Mouse (Mus musculus): ENCODE results near the gene Hhipl1. TPM values are rescaled to one million over a fixed set of nuclear protein-coding genes. Genes with fewer than 3 reads are reported as not detected.
A peak's percentile ranks its signal among the peaks of the same experiment; 100 is the strongest.

Hhipl1 gene
- polyA plus RNA-seq, 1 experiment, result 0.76 TPM

GRCm38 (mm10) chr12:108363796-108364195 lies 57.7 kb downstream of the Hhipl1 start:
- Histone ChIP-seq H3K4me3 (ENCODE audit: low read depth, low read length) (no peak overlapping the region), H3K27me3 (ENCODE audit: control insufficient read depth, insufficient read depth, low read length) (no peaks in the 10 kb centered on the region), H3K4me1 (ENCODE audit: control insufficient read depth, insufficient read depth, insufficient read length, low read length) (peaks cover 14% of the 10 kb centered on the region), H3K27ac (ENCODE audit: insufficient read depth, low read depth, low read length) (no peak overlapping the region), H3K36me3 (ENCODE audit: control insufficient read depth, insufficient read depth, low read length) (no peaks in the 10 kb centered on the region)
- 5% methylated on average over 5 of the region's 5 CpGs for WGBS
- TF ChIP-seq POLR2A (IDR thresholded peaks at IDR 0.05; ENCODE audit: low read depth, low read length), result no peak
- TF ChIP-seq CTCF (IDR thresholded peaks at IDR 0.05; ENCODE audit: extremely low read depth, insufficient read length, insufficient replicate concordance, low read depth, low read length), result peak; percentile 76; the same call in 1 of the 2 replicates

- TF ChIP-seq CTCF (IDR thresholded peaks at IDR 0.05; ENCODE audit: extremely low read depth, insufficient read length, insufficient replicate concordance, low read depth, low read length) (no peak), POLR2A (IDR thresholded peaks at IDR 0.05; ENCODE audit: low read depth, low read length) (no peak)
- WGBS, result 8% methylated on average over 3 of the region's 3 CpGs
Measured at GRCm38 (mm10) chr12:108365340-108365739, 59.3 kb downstream of the Hhipl1 start.

GRCm38 (mm10) chr12:108365868-108366267 lies 59.8 kb downstream of the Hhipl1 start:
- WGBS, result 29% methylated on average over 7 of the region's 7 CpGs
- Histone ChIP-seq H3K4me1 (ENCODE audit: control insufficient read depth, insufficient read depth, insufficient read length, low read length) (peaks cover 17% of the 10 kb centered on the region), H3K27me3 (ENCODE audit: control insufficient read depth, insufficient read depth, low read length) (no peaks in the 10 kb centered on the region), H3K36me3 (ENCODE audit: control insufficient read depth, insufficient read depth, low read length) (no peaks in the 10 kb centered on the region), H3K27ac (ENCODE audit: insufficient read depth, low read depth, low read length) (no peak overlapping the region; the same call in 1 of the 2 replicates), H3K4me3 (ENCODE audit: low read depth, low read length) (no peak overlapping the region)
- TF ChIP-seq CTCF (IDR thresholded peaks at IDR 0.05; ENCODE audit: extremely low read depth, insufficient read length, insufficient replicate concordance, low read depth, low read length) (no peak), POLR2A (IDR thresholded peaks at IDR 0.05; ENCODE audit: low read depth, low read length) (no peak)

More at GRCm38 (mm10) chr12:108365340-108365739, 59.3 kb downstream of the Hhipl1 start:
- Histone ChIP-seq H3K27ac (ENCODE audit: insufficient read depth, low read depth, low read length) (no peak overlapping the region; the same call in 1 of the 2 replicates), H3K27me3 (ENCODE audit: control insufficient read depth, insufficient read depth, low read length) (no peaks in the 10 kb centered on the region), H3K36me3 (ENCODE audit: control insufficient read depth, insufficient read depth, low read length) (no peaks in the 10 kb centered on the region), H3K4me1 (ENCODE audit: control insufficient read depth, insufficient read depth, insufficient read length, low read length) (peaks cover 14% of the 10 kb centered on the region), H3K4me3 (ENCODE audit: low read depth, low read length) (no peak overlapping the region)

- H3K36me3 ChIP-seq (ENCODE audit: control insufficient read depth, insufficient read depth, low read length), result no peaks in the 10 kb centered on the region
- no peaks in the 10 kb centered on the region for H3K27me3 ChIP-seq (ENCODE audit: control insufficient read depth, insufficient read depth, low read length)
- H3K4me1 ChIP-seq (ENCODE audit: control insufficient read depth, insufficient read depth, insufficient read length, low read length), result peaks cover 22% of the 10 kb centered on the region
- TF ChIP-seq CTCF (IDR thresholded peaks at IDR 0.05; ENCODE audit: extremely low read depth, insufficient read length, insufficient replicate concordance, low read depth, low read length) (no peak), POLR2A (IDR thresholded peaks at IDR 0.05; ENCODE audit: low read depth, low read length) (no peak)
- WGBS, result 82% methylated on average over 2 of the region's 2 CpGs
- H3K27ac ChIP-seq (ENCODE audit: insufficient read depth, low read depth, low read length), result no peak overlapping the region
- H3K4me3 ChIP-seq (ENCODE audit: low read depth, low read length), result no peak overlapping the region
Measured at GRCm38 (mm10) chr12:108367909-108368308, 61.8 kb downstream of the Hhipl1 start.

DNA sequence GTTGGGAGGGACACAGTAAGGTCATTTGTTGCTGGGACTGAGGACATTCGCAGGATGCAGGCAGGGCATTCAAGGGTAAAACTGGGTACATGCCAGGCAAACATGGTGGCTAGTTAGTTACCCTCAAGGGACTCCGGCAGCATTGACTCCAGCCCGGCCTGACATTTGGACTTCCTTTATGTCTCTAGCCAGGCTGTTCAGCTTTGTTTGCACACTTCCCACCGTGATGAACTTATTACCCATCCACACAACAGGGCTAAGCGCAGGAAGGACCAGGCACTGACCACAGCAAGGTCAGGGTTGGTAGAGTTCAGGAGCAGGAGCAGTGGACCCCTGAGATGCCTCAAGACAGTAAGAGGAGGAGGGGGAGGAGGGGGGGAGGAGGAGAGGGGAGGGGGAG lies 62.9 kb downstream of the Hhipl1 start:
- WGBS, result 61% methylated on average over 5 of the region's 5 CpGs
- H3K27ac ChIP-seq (ENCODE audit: insufficient read depth, low read depth, low read length), result no peak overlapping the region
- H3K27me3 ChIP-seq (ENCODE audit: control insufficient read depth, insufficient read depth, low read length), result no peaks in the 10 kb centered on the region
- peaks cover 16% of the 10 kb centered on the region for H3K4me1 ChIP-seq (ENCODE audit: control insufficient read depth, insufficient read depth, insufficient read length, low read length)
- H3K36me3 ChIP-seq (ENCODE audit: control insufficient read depth, insufficient read depth, low read length), result no peaks in the 10 kb centered on the region
- no peak overlapping the region for H3K4me3 ChIP-seq (ENCODE audit: low read depth, low read length)
- TF ChIP-seq POLR2A (IDR thresholded peaks at IDR 0.05; ENCODE audit: low read depth, low read length), result no peak
- TF ChIP-seq CTCF (IDR thresholded peaks at IDR 0.05; ENCODE audit: extremely low read depth, insufficient read length, insufficient replicate concordance, low read depth, low read length), result no peak

- peak within 1 kb of the TSS; percentile 56 for H3K4me3 ChIP-seq (ENCODE audit: low read depth, low read length)
- 33% methylated on average over 19 of the region's 19 CpGs for WGBS
Measured at GRCm38 (mm10) chr12:108370596-108371428, 64.7 kb downstream of the Hhipl1 start, which contains the start of gene Eml1. Gene Eml1, plus strand, starts transcription at chr12:108370957.

DNA sequence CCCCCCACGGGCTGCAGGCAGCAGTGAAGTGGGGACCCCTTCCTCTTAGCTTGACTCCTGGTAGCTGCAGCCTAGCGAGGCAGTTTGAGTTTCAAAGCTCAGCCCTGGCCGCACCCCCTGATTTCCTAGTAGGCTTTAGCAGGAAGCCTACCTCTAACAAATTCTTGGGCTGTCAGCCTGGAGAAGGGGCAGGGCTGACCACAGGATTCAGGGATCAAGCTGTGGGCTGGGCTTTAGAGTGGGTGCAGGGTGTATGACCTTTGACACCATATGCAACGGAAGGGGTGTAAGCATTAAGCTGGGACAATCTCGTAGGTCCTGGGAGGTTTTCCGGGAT lies 65.3 kb downstream of the Hhipl1 start:
- H3K36me3 ChIP-seq (ENCODE audit: control insufficient read depth, insufficient read depth, low read length), result no peaks in the 10 kb centered on the region
- H3K4me3 ChIP-seq (ENCODE audit: low read depth, low read length), result peak overlapping the region; percentile 56
- WGBS, result 43% methylated on average over 6 of the region's 6 CpGs
- no peaks in the 10 kb centered on the region for H3K27me3 ChIP-seq (ENCODE audit: control insufficient read depth, insufficient read depth, low read length)
- H3K27ac ChIP-seq (ENCODE audit: insufficient read depth, low read depth, low read length), result peak overlapping the region; percentile 85
- H3K4me1 ChIP-seq (ENCODE audit: control insufficient read depth, insufficient read depth, insufficient read length, low read length), result peaks cover 10% of the 10 kb centered on the region
- TF ChIP-seq POLR2A (IDR thresholded peaks at IDR 0.05; ENCODE audit: low read depth, low read length), result no peak
- no peak for TF ChIP-seq CTCF (IDR thresholded peaks at IDR 0.05; ENCODE audit: extremely low read depth, insufficient read length, insufficient replicate concordance, low read depth, low read length)

More at GRCm38 (mm10) chr12:108370596-108371428, 64.7 kb downstream of the Hhipl1 start, which contains the start of gene Eml1:
- Histone ChIP-seq H3K27me3 (ENCODE audit: control insufficient read depth, insufficient read depth, low read length) (no peaks in the 10 kb centered on the region), H3K27ac (ENCODE audit: insufficient read depth, low read depth, low read length) (peak within 1 kb of the TSS; percentile 85), H3K4me1 (ENCODE audit: control insufficient read depth, insufficient read depth, insufficient read length, low read length) (peaks cover 13% of the 10 kb centered on the region), H3K36me3 (ENCODE audit: control insufficient read depth, insufficient read depth, low read length) (no peaks in the 10 kb centered on the region)
- 0 out of 2 replicates have a peak, but pooled peaks have one; percentile 8 for TF ChIP-seq POLR2A (IDR thresholded peaks at IDR 0.05; ENCODE audit: low read depth, low read length)
- no peak for TF ChIP-seq CTCF (IDR thresholded peaks at IDR 0.05; ENCODE audit: extremely low read depth, insufficient read length, insufficient replicate concordance, low read depth, low read length)
